Mouse (Mus musculus) brain, embryonic 18.5 days (tissue): ENCODE results near the gene Clcn5.

Experiments
- DNase-seq: peaks from one replicate; pipeline ENCODE4 v3.0.0-alpha.2; 2012; ENCODE audit warnings: low read depth, low spot score

The Clcn5 gene

GRCm38 (mm10) chrX:7319089-7319721 is at the start of gene Clcn5:
Clcn5 (minus strand) TSS chrX:7319358.
- peak; percentile 90 for DNase-seq

DNA sequence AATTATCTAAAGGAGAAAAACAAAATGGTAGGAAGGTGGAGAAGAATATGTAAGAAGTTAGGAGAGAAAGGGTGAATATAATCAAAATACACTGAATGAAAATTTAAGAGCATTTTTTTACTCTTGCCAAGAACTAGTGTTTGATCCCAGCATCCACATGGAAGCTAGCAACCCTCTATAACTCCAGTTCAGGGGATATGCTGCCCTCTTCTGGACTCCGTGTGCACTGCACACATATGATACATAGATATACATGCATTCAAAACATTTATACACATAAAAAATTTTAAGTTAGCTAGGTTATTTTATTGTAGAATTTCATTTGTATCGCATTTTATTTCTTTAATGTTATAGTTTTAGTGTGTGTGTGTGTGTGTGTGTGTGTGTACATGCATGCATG is 6.3 kb upstream of the Clcn5 start:
- DNase-seq, result no peak

DNA sequence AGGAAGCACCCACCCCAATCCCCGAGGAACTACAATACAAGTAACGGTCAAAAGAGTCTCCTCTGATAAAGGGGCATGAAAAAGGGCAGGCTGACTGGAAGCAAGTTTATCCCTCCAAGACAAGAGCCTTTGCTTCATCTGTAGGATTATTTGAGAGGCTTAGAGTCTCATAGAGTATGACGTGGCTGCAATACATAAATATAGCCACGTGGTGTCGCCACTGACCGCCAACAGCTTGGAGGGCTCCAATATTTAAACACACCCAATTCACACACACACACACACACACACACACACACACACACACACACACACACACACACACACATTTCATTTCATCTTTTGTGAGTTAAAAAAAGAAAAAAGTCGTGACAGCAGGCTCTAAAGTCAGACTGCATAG is 3.1 kb upstream of the Clcn5 start:
- no peak for DNase-seq

DNA sequence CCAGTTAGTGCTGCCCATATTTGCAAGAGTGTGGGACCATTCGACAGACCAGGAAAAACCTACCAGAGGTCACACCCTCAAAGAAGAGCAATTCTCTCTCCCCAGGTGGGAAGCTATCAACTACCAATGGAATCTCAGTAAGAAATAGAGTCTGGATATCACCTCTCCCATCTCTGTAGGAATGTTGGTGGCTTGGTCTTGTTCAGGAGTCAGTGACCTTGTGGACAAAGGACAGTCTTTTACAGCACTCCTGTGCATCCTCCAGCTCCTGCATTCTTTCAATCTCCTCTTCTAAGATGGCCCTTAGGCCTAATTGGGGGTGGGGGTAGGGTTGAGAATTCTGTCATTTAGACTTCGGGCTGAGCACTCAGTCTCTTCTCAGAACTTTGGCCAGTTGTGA is 1.4 kb upstream of the Clcn5 start:
- DNase-seq, result no peak

GRCm38 (mm10) chrX:7318551-7319025 is 570 bp downstream of the Clcn5 start:
- no peak for DNase-seq

- no peak for DNase-seq
Measured at GRCm38 (mm10) chrX:7315115-7315514, 4.0 kb downstream of the Clcn5 start.

GRCm38 (mm10) chrX:7314645-7315044 is 4.5 kb downstream of the Clcn5 start:
- DNase-seq, result no peak

- no peak for DNase-seq
Measured at GRCm38 (mm10) chrX:7308242-7308641, 10.9 kb downstream of the Clcn5 start.

DNA sequence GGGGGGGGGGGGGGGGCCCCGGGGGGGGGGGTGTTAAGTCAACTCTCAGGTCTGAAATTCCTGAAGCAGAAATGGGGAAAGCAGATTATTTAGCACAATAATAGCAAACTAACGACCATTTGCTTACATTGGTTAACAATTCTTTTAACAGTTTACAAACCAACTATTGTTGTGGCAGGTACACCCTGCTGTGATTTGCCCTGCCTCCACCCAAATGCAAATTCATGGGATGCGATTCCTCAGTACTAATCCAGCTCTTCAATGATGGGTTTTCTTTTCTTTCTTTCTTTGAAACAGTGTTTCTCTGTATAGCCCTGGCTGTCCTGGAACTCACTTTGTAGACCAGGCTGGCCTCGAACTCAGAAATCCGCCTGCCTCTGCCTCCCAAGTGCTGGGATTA is 12.3 kb downstream of the Clcn5 start:
- DNase-seq, result no peak

DNA sequence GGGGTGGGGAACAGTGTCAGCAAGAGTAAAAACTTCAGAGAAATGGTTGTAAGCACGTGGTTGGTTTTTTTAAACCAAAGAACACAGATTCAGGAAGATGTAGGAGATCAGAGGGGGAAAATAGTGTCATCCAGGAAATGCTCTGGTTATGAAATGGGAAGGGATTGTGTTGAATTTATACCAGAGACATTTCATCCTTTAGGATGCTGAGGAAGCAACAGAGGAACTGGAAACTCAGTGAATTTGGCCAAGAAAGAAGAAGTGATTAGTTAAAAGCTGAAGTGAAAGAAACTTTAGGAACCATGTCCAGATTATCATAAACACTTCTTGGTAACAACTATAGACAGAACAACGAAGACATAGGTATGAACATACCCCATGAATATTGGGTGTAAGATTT is 26.2 kb downstream of the Clcn5 start:
- DNase-seq, result no peak

DNA sequence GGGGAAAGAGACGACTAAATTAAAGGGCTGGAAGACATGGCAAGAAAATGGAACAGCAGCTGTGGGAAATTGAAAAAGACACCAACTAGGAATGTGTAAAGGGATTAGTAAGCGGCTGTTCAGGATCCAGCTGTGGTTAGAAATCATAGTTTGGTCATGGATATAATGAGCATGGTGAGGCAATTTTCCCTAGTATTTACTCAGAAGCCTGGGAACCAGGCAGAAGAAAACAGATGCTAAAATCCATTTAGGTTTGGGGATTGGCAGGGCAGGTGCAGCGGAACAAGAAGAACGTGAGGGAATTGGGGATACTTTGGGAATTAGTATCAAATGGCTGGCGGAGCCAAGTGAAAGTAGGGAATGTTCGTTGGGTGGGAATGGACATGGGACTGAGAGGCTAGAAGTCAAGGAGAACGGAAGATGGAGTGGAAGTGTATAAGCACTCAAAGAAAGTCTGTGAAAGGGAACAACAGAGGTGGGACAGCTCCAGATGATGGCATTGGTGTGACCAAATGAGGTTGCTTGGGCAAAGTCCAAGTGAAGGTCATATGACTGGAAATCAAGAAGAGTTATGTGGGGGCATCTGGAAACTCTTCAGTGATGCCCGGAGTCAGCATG is 26.9 kb downstream of the Clcn5 start:
- no peak for DNase-seq

DNA sequence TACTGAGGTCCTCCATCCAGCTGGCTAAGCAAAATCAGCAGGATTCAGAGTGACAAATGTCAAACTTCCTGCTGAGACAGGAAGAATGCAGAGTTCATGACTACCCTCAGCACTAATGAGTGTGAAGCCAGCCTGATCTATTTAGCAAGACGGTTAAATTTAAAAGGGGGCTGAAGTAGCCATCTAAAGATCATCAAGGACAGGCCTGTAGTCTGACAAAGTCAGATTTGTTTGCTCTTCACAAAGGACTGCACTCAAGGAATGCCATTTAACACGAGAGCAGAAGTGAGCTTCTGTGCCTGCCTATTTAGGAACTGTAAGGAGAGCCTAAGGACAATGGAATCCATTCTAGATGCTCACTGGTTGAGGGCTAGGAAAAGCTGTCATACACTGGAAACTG is 30.2 kb downstream of the Clcn5 start:
- no peak for DNase-seq

- DNase-seq, result no peak
Measured at GRCm38 (mm10) chrX:7287051-7287734, 32.0 kb downstream of the Clcn5 start.

- DNase-seq, result no peak
Measured at GRCm38 (mm10) chrX:7282636-7283035, 36.5 kb downstream of the Clcn5 start.

DNA sequence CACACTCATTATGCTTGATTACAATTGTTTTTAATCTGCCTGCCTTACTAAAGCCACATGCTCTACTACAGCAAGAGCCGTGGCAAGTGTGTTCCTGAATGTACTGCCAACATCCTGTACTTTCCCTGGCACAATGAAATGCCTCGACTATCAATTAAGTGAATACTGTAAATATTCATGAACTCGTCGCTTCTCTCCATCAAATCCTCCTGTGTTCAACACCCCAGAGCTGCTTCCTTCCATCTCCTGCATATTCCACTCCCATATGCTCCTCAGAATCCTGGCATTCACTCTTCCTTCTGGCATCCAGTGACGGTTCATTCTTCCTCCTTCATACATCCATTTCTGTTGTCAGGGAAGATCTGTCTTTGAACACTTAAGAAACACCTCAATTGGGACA is 39.4 kb downstream of the Clcn5 start:
- DNase-seq, result peak; percentile 32

DNA sequence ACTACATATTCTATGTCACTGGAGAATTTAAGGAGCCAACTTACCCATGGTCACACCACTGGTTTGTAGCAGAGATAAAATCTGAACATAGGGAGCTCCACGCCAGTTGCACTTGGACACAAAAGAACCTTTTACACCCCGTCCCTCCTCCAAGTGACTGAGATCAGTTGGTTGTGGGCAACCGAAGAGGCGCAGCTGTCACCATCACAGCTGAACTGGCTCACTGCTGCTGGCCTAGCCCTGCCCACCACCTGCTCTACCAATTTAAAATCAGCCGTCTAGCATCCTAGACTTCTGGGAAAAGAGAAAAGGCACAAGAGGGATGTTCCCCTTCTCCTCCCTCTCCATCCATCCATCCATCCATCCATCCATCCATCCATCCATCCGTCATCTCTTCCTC is 42.6 kb downstream of the Clcn5 start:
- no peak for DNase-seq

DNA sequence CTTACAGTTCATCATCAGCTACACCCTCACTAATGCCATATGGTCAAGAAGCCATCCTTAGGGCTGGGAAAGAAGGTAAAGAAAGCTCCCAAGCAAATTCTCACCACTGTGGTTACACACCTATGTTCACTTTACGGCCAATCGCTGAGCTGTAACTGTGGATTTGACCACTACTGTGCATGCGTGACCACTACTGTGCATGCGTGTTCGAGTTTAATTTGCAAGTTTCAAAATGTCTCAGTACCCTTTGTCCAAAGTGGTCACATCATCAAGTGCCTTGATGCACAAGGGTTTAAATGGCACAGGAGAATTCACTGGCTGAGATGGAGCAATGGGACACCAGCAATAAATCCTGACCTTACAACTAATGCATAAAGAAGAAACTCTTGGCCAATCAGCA is 58.0 kb downstream of the Clcn5 start:
- DNase-seq, result no peak

DNA sequence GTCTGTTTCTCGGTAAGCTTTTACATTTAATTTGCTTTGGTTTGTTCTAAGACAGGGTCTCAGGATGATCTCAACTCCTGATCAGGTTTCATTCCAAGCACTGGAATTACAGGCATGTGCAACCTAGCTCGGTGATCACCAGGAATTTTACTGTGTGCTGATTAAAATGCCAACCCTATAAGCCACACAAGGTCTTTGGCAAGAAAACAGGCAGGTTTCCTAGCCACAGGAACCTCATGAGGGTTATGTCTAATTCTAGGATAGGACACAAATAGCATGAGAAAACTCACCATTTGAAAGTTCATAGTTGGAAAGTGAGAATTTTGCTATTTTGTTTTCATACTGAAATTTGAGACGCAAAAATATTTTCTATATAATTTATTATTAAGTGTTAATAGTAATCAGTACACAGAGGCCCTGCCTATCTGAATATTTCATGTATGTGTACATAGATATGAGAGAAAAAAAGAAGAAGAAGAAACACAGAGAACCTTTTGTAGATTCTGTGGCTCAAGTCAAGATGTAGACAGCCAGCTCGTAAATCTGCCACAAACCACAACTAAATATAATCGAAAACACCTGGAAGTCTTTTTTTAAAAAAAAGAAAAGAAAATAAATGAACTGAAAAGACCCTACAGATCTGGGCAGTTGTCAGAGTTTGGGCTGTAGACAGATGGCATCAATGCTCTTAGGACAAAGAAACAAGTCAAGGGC is 58.6 kb downstream of the Clcn5 start:
- no peak for DNase-seq

DNA sequence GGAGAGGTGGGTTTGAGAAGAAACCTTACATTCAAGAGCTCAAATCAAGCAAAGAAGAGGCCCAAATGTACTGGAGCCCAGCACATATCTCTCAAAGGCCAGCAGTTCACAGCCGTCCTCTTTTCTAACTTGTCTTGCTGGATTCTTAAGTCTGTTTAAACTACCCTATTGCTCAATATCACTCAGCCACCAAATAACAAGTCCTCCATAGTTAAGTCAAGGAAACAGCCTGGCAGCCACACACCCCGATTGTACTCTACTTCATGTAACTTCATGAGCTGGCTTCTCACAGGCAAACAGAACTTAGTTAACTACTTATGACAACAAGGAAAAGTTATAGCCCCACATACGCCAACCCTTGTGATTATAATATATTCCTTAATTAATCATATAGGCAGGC is 59.4 kb downstream of the Clcn5 start:
- DNase-seq, result no peak

GRCm38 (mm10) chrX:7256022-7256421 is 63.1 kb downstream of the Clcn5 start:
- DNase-seq, result no peak

DNA sequence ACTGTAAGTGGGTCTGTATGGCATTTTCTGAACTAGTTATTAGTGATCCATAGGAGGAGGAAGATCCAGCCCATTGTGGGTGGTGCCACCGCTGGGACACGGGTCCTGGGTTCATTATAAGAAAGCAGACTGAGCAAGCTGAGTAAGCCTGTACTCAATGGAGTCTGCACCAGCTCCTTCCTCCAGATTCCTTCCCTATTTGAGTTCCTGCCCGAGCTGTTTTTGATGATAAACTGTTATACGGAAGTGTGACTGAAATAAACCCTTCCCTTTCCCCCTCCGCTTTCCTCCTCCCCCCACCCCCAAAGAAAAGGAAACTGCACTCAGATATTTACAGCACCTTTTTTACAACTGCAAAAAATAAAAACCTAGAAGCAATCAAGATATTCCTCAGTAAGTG is 115.1 kb downstream of the Clcn5 start:
- no peak for DNase-seq

DNA sequence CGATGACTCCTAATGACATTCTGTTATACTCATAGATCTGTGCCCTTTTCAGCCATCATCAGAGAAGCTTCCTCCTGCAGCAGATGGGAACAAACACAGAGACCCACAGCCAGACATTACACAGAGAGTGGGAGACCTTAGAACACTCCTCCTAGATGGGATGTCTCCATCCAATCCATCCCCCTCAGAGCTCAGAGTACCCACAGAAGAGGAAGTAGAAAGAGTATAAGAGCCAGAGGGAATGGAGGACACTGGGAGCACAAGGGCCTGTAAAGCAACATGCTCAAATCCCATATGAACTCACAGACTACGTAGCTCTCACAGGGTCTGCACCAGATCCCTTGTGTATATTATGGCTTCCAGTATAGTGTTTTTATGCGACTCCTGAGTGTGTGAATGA is 115.6 kb downstream of the Clcn5 start:
- no peak for DNase-seq
